Mouse (Mus musculus) lung, postnatal 36 days (tissue): ENCODE measurements around the gene Fhod1.
A peak's percentile ranks its signal among the peaks of the same experiment; 100 is the strongest.

Source experiments
- DNase-seq: peaks from one replicate; pipeline ENCODE4 v3.0.0; 2022; ENCODE audit warnings: mixed read lengths

Gene Fhod1

DNA sequence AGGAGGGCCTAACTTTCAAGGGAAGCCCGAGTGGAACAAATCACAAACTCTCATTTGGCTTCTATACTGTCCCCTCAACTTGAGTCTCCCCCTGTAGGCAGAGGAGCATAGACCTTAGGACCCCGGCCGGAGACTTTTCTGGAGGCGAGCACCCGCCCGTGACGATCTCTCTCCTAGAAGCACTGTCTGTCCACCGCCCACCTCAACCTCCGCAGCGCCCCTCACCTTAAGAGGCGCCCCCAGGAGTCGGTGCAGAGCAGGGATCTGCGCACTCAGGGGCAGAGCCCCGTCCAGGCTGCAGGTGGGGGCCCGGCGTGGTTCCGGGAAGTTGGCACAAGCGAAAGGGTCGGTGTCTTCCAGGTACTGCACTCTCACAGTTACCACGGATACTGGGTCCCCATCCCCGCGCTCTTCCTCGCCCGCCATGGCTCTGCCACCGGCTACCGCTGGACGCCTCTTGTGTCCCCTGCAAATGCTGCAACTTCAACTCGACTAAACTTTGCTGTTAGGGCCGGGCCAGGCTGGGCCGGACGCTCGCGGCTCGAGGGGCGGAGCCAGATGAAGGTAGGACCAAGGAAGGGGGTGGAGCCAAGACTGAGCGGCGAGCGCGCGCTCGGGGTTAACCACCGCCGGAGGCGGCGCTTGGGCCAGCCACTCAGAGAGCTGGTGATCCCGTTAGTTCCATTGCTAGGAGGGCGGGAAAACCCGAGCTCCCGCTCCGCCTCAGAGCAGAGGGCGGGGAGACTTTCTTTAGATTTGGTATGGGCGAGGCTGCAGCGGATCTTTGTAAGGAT is at the start of gene Fhod1:
TSS of gene Fhod1 (minus strand) at position 526 of the 794 bp plus-strand sequence.
- peak; percentile 99 for DNase-seq

DNA sequence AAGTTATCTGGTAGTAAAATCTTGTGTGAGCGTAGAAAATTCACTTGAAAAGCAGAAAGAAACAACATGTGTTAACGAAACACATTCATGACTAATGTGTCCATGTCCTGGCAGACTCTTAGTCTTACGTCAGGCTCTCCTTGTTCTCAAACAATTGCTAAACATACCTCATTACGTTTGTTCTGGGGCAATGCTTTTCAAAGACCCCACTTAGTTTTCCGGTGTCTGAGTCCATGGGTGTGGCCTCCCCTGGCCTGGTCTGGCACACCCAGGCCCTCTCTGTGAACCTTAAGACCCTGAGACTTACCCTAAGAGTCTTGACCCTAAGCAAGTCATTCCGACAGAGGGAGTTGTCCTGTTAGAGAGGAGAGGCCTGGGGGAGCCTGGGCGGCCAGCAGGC is 46.2 kb upstream of the Fhod1 start:
- peak; percentile 73 for DNase-seq

DNA sequence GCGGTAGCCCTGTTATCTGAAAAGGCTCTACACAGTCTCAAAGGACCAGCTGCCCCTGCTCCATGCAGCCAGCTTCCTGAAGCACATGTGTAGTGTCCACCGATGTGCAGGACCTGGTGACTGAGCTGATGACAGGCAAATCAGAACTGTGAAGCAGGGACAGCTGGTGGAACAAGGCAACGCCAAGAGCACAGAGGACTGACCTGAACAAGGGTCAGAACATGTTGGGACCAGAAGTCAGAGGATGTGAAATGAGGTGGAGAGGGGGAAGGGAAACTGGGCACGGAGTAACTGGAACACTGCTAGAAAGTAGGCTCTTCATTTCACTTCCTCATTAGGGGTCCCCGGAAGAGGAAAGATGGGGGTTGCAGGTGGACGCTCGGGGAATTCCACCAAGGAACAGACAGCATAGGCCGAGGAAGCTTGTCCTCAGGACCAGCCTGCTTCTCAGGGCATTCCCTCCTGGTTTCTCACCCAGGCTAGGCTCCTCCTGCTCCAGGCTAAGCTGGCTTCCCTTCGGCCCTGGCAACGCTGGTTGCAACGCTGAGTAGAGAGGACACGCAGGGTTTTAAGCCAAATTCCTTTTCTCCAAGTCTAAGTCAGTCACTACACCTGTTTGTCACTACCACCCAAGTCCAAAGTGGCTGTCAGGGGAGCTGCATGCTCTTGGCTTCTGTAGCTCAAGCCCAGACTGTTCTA is 45.5 kb upstream of the Fhod1 start:
- DNase-seq, result peak; percentile 29

DNA sequence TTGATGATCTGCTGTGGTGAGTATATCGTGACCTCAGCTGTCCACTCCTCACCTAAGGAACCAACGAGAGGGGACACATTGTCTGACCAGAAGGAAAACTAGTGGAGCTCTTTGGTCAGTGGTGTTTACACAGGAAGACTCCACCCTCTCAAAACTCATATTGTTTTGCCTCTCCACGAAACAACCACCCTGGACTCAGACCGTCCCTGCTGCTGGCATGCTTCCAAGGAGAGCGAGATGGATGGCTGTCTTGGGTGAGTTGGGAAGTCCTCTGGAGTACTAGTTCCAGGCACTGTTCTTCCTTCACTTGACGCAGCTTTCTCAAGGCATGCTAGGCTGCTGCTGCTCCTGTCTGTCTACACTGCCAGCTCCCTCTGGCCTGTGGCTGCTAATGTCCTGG is 41.3 kb upstream of the Fhod1 start:
- DNase-seq, result peak; percentile 65

DNA sequence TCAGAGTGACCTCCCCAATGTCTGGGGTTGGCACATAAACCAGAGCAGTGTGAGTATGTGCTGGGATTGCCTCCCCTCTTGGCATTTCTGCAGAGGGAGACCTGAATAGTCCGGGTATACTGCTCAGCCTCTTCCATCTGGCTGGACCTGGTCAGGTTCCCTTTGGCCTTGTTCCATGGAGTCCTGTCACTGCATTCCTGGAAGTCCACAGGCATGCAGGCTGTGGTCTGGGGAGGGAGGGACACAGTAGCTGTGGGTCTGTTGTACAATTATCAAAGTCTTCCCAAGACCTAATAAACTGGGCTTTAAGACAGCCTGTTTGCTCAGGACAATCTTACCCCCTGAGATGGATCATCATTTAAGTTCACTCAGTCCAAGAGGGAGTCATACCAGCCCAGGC is 39.4 kb upstream of the Fhod1 start:
- peak; percentile 73 for DNase-seq

DNA sequence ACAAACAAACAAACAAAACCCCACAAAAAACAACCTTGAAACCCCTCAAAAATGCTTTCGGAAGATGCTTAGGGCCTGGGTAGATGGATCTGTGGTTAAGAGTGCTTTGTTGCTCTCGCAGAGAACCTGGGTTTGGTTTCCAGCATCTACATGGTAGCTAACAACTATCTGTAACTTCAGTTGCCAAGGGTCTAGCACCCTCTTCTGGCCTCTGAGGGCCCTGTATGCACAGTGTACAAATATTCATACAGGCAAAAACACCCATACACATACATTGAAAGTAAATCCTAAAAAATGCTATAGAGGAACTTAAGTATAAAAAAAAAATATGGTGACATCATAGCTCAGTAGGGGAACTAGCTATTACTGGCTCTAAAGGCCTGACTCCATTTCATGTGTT is 36.3 kb upstream of the Fhod1 start:
- DNase-seq, result no peak

DNA sequence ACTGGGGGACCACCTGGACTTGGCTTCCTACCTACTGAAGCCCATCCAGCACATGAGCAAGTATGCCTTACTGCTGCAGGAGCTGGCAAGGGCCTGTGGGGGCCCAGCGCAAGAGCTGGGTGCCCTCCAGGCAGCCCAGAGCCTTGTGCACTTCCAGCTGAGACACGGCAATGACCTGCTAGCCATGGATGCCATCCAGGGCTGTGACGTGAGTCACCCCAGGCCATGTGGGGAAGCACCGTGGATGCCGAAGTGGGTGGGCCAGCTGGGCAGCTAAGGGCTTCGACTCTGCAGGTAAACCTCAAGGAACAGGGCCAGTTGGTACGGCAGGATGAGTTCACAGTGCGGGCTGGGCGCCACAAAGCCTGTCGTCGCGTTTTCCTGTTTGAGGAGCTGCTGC is 32.6 kb upstream of the Fhod1 start:
- no peak for DNase-seq

DNA sequence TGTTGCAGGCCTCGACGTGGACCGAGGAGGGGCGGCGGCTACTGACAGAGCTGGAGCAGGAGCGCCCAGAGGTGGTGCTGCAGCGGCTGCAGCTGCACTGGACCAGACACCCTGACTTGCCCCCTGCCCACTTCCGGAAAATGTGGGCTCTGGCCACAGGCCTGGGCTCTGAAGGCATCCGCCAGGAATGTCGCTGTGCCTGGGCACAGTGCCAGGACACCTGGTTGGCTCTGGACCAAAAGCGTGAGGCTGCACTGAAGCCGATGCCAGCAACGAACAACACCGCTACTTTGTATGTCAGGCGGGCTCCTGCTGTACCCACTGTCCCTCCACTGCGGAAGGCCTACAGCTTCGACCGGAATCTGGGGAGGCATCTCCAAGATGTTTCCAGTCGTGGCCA is 30.9 kb upstream of the Fhod1 start:
- peak; percentile 76 for DNase-seq

DNA sequence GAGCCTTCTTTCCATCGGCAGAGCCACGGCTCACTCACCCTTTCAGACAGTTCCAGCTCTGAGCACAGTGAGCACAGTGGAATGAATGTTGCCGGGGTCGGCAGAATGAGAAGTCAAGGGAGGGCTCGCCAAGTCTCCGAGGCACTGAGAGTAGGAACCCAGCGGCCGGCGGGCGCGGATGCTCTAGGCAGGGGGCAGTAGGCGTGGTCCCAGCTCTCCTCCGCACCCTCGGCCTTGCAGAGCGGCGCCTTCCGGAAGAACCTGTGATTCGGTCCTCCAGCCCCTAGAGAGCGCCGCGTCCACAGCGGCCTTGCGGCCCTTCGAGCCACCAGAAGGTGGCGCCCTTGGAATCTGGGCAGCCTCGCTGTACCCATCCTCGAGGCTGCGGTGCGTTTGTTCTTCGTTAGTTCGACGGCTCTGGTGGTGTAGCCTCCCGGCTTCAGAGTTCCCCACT is 26.8 kb upstream of the Fhod1 start:
- peak; percentile 31 for DNase-seq

DNA sequence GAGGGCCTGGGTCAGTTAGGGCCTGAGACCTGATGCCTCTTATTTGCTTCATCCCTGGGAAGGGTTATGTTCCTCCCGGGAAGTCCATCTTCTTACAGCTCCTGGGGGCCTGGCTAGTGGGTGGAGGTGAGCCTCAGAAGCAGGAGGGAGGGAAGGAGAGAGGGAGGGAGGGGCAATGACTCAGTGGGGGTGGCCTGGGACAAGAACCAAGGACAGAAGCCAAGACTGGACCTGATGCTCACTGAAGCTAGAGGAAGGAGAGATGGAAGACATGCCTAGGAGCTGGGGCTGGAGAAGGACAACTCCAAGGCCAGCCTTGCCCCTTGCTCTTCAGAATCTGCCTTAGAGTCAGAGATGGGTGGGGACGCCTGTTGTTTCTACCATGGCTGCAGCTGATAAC is 25.3 kb upstream of the Fhod1 start, which contains the start of gene Plekhg4:
TSS of gene Plekhg4 (plus strand) at position 243 of the 400 bp plus-strand sequence.
- no peak for DNase-seq

DNA sequence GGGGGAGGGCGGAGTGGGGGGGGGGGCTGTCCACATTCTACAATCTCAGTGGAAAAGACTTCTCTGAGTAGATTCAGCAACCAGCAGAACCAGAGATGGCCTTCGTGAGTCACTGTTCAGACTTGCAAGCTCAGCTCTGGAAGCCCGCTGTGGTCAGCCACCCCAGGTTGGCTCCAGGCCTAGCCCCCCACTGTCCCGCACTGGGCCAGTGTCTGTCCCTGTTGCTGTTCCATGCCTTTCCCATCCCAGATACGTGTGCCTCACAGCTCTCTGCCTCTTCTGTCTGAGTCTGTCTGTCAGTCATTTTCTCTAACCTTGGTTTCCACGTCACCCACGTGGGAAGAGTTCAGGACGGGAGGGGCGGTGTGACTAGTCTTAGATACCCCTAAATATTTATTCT is 24.7 kb upstream of the Fhod1 start:
- no peak for DNase-seq

DNA sequence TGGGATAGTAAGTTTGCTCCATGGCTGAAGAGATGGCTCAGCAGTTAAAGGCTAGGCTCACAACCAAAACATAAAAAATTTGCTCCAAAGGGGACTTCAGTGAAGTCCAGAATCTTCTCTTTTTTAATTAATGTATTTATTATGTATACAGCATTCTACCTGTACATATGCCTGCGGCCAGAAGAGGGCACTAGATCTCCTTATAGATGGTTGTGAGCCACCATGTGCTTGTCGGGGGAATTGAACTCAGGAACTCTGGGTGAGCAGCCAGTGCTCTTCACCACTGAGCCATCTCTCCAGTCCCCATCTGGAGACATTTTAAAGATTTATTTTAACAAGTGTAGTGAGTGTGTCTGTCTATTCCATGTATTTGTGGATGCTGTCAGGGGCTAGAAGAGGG is 19.4 kb upstream of the Fhod1 start:
- DNase-seq, result peak; percentile 63

DNA sequence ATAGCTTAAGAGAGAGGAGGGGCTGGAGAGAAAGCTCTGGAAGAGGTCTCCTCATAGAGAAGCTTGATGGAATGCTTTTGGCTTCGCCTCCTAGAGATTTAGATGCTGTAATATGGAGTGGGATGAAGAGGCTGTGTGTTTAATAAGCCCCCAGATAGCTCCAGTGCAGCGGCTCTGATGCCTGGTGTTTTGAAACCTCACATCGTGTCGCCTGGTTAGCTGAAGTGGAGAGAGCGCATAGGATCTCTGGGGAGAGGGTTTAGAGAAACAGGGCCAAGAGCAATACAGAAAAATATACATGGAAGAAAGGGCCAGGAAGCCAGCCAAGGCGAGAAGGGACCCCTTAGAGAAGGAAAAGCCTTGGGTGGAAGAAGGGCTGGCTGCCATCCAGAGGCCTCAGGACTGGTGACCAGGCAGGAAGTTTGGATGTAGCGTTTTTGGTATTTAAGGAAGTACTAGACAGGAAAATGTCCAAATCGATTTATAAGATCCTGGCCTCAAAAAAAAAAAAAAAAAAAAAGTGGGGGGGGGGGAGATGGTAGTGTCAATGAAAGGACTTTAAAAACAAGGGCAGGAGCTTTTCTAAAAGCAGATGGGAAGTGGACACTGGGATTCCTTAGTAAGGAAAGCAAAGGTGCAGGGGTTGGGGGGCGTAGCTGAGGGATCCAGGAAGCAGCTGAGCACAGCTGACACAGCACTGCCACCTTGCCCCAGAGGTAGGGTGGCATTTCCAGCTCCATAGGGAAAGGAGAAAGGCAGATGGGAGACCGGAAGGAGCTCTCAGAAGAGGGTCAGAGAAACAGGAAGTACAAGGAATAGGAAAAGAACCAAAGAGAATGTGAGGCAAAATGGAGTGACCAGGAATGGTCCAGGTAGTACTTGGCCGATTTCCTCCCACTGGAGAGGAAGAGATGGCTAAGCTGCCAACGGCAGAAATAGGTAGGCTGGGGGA is 14.3 kb upstream of the Fhod1 start:
- peak; percentile 26 for DNase-seq

DNA sequence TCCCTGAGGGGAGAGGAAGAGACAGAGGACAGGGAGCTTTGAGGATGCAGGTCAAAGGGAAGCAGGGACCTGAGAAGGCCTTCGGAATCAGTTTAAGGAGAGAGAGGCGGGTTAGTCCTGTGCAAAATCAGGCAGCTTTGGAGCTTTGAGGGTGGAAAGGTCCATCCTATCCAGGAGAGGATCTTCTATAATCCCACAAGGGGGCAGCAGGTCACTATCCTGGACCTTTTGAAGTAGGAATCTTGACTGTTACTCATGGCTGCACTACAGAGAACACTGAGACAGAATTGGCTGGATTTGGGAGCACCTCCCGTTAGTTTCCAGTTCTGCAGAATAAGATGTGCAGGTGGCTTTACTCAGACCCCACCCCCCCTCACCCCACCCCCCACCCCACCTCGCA is 11.9 kb upstream of the Fhod1 start:
- peak; percentile 43 for DNase-seq

DNA sequence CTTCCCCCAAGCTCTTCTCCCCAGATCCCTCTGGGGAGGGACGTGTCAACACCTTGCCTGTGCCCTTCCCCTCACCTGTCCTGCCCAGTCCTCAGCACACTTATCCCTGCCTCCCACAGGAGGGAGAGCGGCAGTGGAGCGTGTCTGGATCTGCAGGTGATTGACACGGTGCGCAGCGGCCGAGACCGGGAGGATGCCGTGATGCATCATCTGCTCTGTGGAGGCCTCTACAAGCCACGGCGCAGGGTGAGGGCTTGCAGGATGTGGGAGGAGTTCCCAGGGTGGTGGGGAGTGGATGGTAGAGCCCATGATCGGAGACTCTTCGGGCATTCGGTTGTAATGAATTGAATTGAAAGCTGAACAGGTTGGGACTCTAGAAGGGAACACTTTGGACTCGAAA is 11.5 kb upstream of the Fhod1 start:
- DNase-seq, result no peak

DNA sequence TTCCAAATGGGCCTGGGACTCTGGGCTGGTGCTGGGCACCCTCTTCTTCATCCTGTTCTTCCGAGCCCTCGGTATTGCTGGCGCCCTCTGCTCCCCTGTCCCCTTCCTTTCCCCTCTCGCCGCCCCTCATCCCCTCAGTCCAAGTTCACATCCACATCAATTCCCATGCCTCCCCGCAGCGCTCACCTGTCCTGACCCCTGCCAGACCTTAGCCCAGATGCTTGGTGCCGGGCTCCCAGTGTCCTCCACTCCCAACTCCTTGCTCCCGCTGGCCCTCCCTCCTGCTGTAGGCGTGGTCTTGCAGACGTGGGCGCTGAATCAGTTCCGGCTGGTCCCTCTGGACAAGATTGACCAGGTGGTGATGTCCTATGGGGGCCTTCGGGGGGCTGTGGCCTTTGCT is 8.9 kb upstream of the Fhod1 start:
- no peak for DNase-seq

DNA sequence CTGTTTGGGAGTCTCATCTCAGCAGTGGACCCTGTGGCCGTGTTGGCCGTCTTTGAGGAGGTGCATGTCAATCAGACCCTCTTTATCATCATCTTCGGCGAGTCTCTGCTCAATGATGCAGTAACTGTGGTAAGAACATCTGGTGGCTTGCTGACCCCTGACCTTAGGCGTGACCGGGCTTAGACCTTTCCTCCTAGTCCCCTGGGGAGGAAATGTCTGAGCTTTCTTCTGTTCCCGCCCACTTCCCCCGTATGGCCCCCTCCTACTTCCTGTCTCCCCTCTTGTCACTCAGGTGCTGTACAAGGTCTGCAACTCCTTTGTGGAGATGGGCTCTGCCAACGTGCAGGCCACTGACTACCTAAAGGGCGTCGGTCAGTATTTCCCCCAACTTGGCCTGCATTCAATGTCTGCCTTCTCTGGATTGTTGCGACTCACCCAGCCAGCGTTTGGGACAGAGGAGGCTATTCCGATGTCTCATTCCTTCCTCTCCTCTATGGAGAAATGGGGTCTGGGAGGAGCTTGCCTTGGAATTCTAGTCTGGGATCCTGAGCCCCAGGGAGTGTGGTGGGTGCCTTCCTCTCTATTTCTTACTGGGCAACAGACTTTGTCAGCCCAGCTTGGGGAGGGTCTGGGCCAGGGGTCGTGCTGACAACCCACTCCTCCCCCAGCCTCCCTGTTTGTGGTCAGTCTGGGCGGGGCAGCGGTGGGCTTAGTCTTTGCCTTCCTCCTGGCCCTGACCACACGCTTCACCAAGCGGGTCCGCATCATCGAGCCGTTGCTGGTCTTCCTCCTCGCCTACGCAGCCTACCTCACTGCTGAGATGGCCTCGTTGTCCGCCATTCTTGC is 7.6 kb upstream of the Fhod1 start:
- peak; percentile 51 for DNase-seq

DNA sequence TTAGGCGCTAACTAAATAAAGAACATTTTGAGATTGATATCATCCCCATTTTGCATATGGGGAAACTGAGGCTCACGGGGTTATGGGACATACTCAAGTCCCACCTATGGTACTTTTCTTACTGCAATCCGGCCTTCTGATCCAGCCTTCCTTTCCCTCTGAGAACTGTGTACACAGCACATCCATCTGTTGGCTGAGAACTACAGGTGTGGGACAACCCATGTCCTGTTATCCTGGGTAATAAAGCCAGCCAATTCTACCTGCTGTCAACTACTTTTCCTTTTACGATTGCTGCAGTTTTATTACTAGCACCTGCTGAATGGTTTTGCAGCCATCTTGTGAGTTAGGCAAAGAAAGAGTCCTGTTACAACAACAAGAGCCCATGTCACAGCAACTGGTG is 6.8 kb upstream of the Fhod1 start:
- no peak for DNase-seq

DNA sequence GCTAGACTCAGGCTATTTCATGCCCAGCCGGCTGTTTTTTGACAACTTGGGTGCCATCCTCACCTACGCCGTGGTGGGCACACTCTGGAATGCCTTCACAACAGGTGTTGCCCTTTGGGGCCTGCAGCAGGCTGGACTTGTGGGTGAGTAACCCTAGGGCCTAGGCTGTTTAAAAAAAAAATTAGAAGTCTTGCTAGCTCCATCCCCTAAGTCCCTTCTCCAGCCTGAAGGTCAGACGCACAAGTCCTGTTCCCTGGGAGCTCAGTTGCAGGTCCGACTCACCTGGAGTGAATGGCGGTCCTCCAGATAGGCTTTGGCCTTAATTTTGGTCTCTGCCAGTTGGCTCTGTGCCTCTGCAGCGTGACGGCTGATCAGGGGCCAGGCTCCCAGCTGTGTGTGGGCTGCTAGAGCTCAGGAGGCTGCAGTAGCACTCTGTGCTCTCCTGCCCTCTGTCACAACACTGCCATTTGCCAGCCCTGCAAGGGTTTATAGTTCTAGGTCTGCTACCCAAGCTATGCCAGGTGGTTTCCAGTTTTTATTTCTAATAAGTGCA is 5.9 kb upstream of the Fhod1 start:
- no peak for DNase-seq

DNA sequence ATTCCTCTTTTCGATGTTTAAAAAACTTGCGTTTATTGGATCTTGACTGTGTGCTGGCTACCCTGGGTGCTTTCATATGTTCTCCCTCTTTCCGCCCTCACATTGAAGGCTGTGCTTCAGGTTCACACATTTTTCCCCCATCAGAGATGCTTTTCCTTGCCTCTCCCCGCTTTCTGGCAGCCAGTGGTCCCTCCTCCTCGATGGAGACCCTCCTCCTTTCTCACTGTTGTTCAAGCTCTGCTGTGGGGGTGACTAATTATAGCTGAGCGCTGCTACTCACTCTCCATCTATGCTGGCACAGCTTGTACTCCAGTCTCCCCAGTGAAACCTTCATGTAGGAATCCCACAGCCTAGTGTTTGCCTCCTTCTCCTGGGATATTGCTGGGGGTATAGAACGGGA is 2.4 kb upstream of the Fhod1 start:
- DNase-seq, result no peak

DNA sequence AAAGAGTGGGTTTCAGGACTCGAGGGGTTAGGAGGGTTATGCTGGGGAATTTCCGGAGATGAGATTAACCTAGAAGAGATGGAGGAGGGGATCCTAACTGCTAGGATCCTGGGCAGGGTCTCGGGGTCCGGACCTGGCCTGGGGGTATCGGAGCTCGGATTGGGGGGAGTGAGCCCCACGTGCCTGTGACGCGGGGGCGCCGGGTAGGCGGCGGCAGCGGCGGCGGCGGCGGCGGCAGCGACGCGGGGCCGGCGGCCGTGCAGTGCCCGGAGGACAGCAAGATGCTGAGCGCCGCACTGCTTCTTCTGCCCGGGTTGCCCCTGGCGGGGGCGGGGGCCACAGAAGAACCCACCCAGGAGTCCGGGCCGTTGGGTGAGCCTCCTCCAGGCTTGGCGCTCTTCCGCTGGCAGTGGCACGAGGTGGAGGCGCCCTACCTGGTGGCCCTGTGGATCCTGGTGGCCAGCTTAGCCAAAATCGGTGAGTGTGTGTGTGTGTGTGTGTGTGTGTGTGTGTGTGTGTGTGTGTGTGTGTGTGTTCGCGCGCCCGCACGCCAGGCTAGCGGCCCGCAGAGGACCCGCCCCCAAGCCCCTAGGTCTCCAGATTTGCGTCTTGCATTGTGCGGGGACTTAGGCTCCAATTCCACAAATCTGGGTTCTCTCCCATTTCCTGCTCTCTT is 1.5 kb upstream of the Fhod1 start:
- DNase-seq, result no peak
